Mouse (Mus musculus) liver, embryonic 16.5 days (tissue): ENCODE results near the gene Myl7. TPM values are rescaled to one million over a fixed set of nuclear protein-coding genes. Genes with fewer than 3 reads are reported as not detected.

Experiments
- ATAC-seq: fragments of 200-750 bp; cut with Nextera tagmentation; 2 replicates; pipeline ENCODE4 v1.8.0; 2017; ENCODE audit warnings: low read depth, mild to moderate bottlenecking, moderate number of reproducible peaks, moderate library complexity
- H3K27ac ChIP-seq: fragments of 300-500 bp; sonication (generic); 2 replicates; pipeline ENCODE4 v1.5.1; 2014; ENCODE audit warnings: mild to moderate bottlenecking, low read length
- H3K27me3 ChIP-seq: fragments of 300-500 bp; sonication (generic); 2 replicates; pipeline ENCODE4 v1.6.1; 2014; ENCODE audit warnings: low read depth, low read length, mixed read lengths; ENCODE audit not compliant: control insufficient read depth, insufficient read depth
- H3K36me3 ChIP-seq: fragments of 300-500 bp; sonication (generic); 2 replicates; pipeline ENCODE4 v1.6.1; 2014; ENCODE audit warnings: mild to moderate bottlenecking; ENCODE audit not compliant: control insufficient read depth, insufficient read depth
- H3K4me1 ChIP-seq: fragments of 300-500 bp; sonication (generic); 2 replicates; pipeline ENCODE4 v1.6.1; 2014; ENCODE audit warnings: low read depth, low read length, mixed read lengths; ENCODE audit not compliant: control insufficient read depth
- H3K4me2 ChIP-seq: fragments of 300-500 bp; sonication (generic); 2 replicates; pipeline ENCODE4 v1.6.1; 2014; ENCODE audit warnings: low read depth, low read length, mixed read lengths
- H3K4me3 ChIP-seq: fragments of 300-500 bp; sonication (generic); 2 replicates; pipeline ENCODE4 v1.5.1; 2014; ENCODE audit warnings: low read depth, mild to moderate bottlenecking, low read length
- H3K9ac ChIP-seq: fragments of 300-500 bp; sonication (generic); 2 replicates; pipeline ENCODE4 v1.6.1; 2014; ENCODE audit warnings: low read depth, low read length
- H3K9me3 ChIP-seq: fragments of 300-500 bp; sonication (generic); replicated peaks from 2 replicates; pipeline ENCODE4 v1.6.1; 2016; ENCODE audit warnings: low read length; ENCODE audit not compliant: control insufficient read depth
- WGBS: fragments of 180-500 bp; shearing (Covaris S2); extraction: QIAGEN DNeasy Blood & Tissue Kit; methylation state at CpG from one replicate; pipeline ENCODE4 v1.1.7; 2014; ENCODE audit not compliant: insufficient replicate concordance; 5-methylcytosine and 5-hydroxymethylcytosine counted together
- polyA plus RNA-seq: library from polyadenylated mRNA; unstranded; fragments of >200 nt; fragmentation: Nextera tagmentation; extraction: Ambion mirVana; gene quantifications from 2 replicates; pipeline ENCODE4 v1.2.1, GENCODE M21; 2015

The Myl7 gene
- polyA plus RNA-seq, 1 experiment from 2014 or later = 4.8 TPM

- 51% methylated on average over 4 of the region's 4 CpGs for WGBS
- no peak overlapping the region for H3K4me2 ChIP-seq
- no peaks in the 10 kb centered on the region for H3K4me1 ChIP-seq
- H3K27ac ChIP-seq = no peak overlapping the region
- H3K9ac ChIP-seq = no peak overlapping the region
- ATAC-seq = no peak
- no peak overlapping the region for H3K4me3 ChIP-seq
- H3K27me3 ChIP-seq = no peaks in the 10 kb centered on the region
- no peaks in the 10 kb centered on the region for H3K36me3 ChIP-seq
- no peaks in the 10 kb centered on the region for H3K9me3 ChIP-seq
Measured at GRCm38 (mm10) chr11:5908642-5909041, 10.1 kb upstream of the Myl7 start.

DNA sequence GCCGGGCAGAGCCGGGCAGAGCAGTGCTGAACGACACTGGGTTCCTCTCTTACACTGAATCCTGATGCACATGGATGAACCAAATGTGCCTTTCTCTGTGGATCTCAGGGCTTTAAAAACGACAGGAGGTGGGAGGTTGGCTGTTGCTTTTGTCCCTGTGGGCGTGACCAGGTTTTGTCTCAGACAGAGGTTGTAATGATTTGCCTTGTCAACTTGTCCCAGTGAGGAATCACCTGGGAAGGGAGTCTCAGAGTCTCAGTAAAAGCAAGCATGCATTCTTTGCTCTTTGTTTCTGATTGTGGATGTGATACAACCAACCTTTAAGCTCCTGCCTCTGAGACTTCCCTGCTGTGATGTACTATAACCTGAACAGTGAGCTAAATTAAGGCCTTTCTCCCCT is 8.5 kb upstream of the Myl7 start:
- Histone ChIP-seq H3K4me2 (no peak overlapping the region), H3K36me3 (no peaks in the 10 kb centered on the region), H3K27me3 (peaks cover 13% of the 10 kb centered on the region), H3K4me3 (no peak overlapping the region), H3K27ac (no peak overlapping the region), H3K4me1 (no peaks in the 10 kb centered on the region; the same call in 1 of the 2 replicates), H3K9me3 (no peaks in the 10 kb centered on the region), H3K9ac (no peak overlapping the region)
- no peak for ATAC-seq
- WGBS = 48% methylated on average over 5 of the region's 5 CpGs

GRCm38 (mm10) chr11:5905778-5906518 is 7.4 kb upstream of the Myl7 start:
- Histone ChIP-seq H3K4me3 (no peak overlapping the region), H3K27me3 (peaks cover 24% of the 10 kb centered on the region), H3K9ac (no peak overlapping the region), H3K4me1 (no peaks in the 10 kb centered on the region; the same call in 1 of the 2 replicates), H3K36me3 (no peaks in the 10 kb centered on the region), H3K9me3 (no peaks in the 10 kb centered on the region), H3K4me2 (no peak overlapping the region), H3K27ac (no peak overlapping the region)
- ATAC-seq = no peak
- 70% methylated on average over 10 of the region's 10 CpGs for WGBS

- 73% methylated on average over 6 of the region's 6 CpGs for WGBS
- no peaks in the 10 kb centered on the region for H3K36me3 ChIP-seq
- H3K9me3 ChIP-seq = no peaks in the 10 kb centered on the region
- H3K4me3 ChIP-seq = no peak overlapping the region
- H3K27ac ChIP-seq = no peak overlapping the region
- H3K27me3 ChIP-seq = peaks cover 27% of the 10 kb centered on the region
- H3K4me1 ChIP-seq = no peaks in the 10 kb centered on the region; the same call in 1 of the 2 replicates
- no peak overlapping the region for H3K9ac ChIP-seq
- H3K4me2 ChIP-seq = no peak overlapping the region
- no peak for ATAC-seq
Measured at GRCm38 (mm10) chr11:5904871-5905270, 6.3 kb upstream of the Myl7 start.

DNA sequence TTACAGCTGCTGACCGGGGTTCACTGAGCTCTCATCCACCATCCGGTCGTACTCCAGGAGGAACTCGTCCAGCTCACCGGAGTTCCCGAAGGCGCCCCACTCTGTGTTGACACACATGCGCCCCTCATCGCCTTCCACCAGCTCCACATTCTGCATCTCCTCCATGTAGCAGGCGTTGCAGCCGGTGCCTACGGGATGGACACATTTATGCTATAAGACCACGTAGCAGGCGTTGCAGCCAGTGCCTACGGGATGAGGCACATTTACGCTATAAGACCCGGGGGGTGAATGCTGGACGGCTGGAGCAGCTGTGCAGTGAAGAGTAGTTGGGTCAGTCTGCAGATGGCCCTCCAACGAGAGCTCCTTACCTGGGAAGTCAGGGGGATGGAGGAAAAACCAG is 5.8 kb upstream of the Myl7 start:
- Histone ChIP-seq H3K4me1 (no peaks in the 10 kb centered on the region; the same call in 1 of the 2 replicates), H3K36me3 (no peaks in the 10 kb centered on the region), H3K4me2 (no peak overlapping the region), H3K9ac (no peak overlapping the region), H3K9me3 (no peaks in the 10 kb centered on the region), H3K27ac (no peak overlapping the region), H3K27me3 (peaks cover 31% of the 10 kb centered on the region), H3K4me3 (no peak overlapping the region)
- WGBS = 82% methylated on average over 19 of the region's 19 CpGs
- ATAC-seq = no peak

DNA sequence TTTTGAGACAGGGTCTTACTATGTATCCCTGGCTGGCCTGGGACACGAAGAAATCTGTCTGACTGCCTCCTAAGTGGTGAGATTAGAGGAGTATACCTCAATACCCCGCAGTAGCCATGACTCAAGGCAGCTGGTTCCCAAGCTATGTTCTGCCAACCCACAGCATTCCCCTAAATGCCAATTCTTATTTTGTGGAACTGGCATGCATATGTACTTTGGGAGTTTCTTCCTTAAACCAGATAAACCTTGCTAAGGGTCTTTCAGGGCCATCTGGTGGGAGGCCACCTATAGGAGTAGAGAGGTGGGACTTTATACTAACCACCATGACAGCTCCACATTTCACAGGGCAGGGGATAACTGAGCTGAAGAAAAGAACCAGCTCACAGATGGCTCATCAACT is 5.3 kb upstream of the Myl7 start:
- no peak overlapping the region for H3K4me2 ChIP-seq

DNA sequence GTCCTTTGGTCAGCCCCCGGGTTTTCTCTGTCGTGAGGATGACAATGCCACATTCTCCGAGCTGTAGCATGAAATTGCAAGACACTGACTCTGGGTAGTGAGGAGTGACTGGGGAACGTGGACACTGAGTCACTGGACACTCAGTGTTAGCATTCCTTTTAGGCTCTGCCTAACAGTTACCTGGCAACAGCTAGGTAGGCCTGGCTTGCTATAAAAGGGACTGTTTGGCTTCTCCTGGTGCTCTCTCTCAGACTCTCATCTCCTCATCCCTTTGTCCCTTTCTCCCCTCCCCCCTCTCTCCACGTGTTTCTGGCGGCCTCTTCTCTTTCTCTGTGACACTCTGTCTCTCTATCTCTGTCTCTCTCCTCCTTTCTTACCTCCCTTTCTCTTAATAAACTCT is 3.8 kb upstream of the Myl7 start:
- WGBS = 15% methylated on average over 6 of the region's 6 CpGs
- ATAC-seq = no peak
- Histone ChIP-seq H3K36me3 (no peaks in the 10 kb centered on the region), H3K4me3 (no peak overlapping the region), H3K27ac (no peak overlapping the region), H3K9me3 (no peaks in the 10 kb centered on the region), H3K27me3 (peaks cover 46% of the 10 kb centered on the region), H3K4me1 (peaks cover 10% of the 10 kb centered on the region), H3K9ac (no peak overlapping the region), H3K4me2 (peak overlapping the region; percentile 34; the same call in 1 of the 2 replicates)

More for the DNA sequence above, 5.3 kb upstream of the Myl7 start:
- no peaks in the 10 kb centered on the region; the same call in 1 of the 2 replicates for H3K4me1 ChIP-seq
- no peak overlapping the region for H3K27ac ChIP-seq
- H3K9me3 ChIP-seq = no peaks in the 10 kb centered on the region
- H3K27me3 ChIP-seq = peaks cover 36% of the 10 kb centered on the region
- H3K9ac ChIP-seq = no peak overlapping the region
- 58% methylated on average over 2 of the region's 2 CpGs for WGBS
- no peak overlapping the region for H3K4me3 ChIP-seq
- no peak for ATAC-seq
- H3K36me3 ChIP-seq = no peaks in the 10 kb centered on the region

DNA sequence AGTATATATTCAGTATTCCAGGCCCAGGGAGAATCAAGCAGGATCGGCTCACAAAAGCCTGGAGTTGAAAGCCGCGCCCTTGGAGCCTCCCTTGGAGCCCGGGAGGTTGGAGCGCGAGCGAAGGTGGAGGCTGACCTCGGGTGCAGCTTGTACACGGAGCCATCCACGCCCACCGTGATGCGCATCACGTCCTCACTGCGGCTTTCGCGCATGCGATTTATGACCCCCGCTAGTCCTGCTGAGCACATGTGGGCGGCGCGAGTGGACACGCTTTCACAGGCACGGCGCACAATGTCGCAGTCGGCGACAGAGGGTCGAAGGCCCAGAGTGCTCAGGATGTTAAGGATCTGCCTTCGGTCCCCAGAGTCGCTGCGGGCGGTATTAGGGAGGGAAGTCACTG is 3.4 kb upstream of the Myl7 start:
- 5% methylated on average over 32 of the region's 32 CpGs for WGBS
- Histone ChIP-seq H3K36me3 (no peaks in the 10 kb centered on the region), H3K9ac (no peak overlapping the region), H3K4me1 (peaks cover 14% of the 10 kb centered on the region), H3K9me3 (no peaks in the 10 kb centered on the region), H3K27me3 (peaks cover 50% of the 10 kb centered on the region), H3K27ac (no peak overlapping the region), H3K4me3 (0 out of 2 replicates have a peak overlapping the region, but pooled peaks have one; percentile 3), H3K4me2 (peak overlapping the region; percentile 34)
- ATAC-seq = peak; percentile 30; the same call in 1 of the 2 replicates

DNA sequence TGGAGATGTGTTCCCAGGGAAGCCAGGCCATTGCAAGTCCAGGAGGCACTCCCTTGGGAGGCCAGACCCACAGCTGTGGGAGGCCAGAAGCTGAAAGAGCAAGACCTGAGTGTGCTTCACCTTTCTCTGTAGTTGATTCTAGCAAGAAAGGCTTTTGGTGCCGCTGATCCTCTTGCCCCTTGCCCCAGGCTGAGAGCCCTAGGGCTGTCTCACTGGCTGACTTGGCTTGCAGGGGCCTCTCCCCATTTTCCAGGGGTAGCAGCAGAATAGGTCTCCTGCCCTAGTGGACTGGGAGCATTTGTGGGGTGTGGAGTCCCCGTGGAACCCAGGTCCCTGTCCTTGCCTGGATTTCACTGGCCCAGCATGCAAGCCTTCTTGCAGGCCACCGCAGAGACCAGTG is 2.7 kb upstream of the Myl7 start:
- H3K36me3 ChIP-seq = no peaks in the 10 kb centered on the region
- H3K9me3 ChIP-seq = no peaks in the 10 kb centered on the region
- H3K4me3 ChIP-seq = no peak overlapping the region
- no peak for ATAC-seq
- H3K4me2 ChIP-seq = no peak overlapping the region
- no peak overlapping the region for H3K9ac ChIP-seq
- peaks cover 57% of the 10 kb centered on the region for H3K27me3 ChIP-seq
- peaks cover 14% of the 10 kb centered on the region for H3K4me1 ChIP-seq
- 26% methylated on average over 3 of the region's 3 CpGs for WGBS
- H3K27ac ChIP-seq = no peak overlapping the region
